Mouse (Mus musculus): Measurements from ENCODE around the gene Cyb5b. TPM values are rescaled to one million over a fixed set of nuclear protein-coding genes. Genes with fewer than 3 reads are reported as not detected.

The Cyb5b gene
- total and polyA plus RNA-seq, 2 experiments from 2014 or later = 44.7 to 60.0 TPM

DNA sequence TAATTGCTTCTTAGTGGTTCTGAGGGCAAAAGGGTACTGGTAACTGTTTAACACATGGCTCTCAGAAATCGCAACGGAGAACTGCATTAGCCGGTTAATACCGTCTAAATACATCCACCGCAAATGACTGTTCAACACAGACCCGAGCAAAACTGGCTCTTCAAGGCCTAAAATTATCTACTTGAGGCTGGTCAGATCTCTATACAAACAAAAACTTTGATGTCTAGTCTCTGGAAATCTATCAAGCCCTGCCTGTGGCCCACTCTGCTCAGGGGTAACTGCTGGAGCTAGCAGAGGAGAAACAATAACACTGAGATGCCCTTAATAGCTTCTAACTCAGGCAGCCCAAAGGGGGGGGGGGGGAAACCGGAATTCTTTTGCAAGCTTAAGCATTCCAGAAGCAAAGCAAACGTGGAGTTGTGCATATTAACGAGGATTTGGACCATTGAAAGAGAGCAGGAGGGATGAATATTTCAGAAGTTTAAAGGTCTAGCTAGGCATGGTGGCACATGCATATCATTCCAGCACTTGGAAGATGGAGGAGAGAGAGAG is 27.3 kb upstream of the Cyb5b start:
- no peak overlapping the region for H3K4me2 ChIP-seq (ENCODE audit: low read depth, low read length)
- no peaks in the 10 kb centered on the region for H3K36me3 ChIP-seq (replicated peaks; ENCODE audit: control insufficient read depth, insufficient read depth, low read length)
- DNase-seq (ENCODE audit: low spot score) (no peak), ATAC-seq (ENCODE audit: insufficient read depth, low read depth) (no peak)
- no peak for TF ChIP-seq EP300 (IDR thresholded peaks at IDR 0.05; ENCODE audit: low read depth)
- no peak for TF ChIP-seq CTCF (IDR thresholded peaks at IDR 0.05; ENCODE audit: low read depth)
- H3K4me3 ChIP-seq (ENCODE audit: low read depth, low read length) = no peak overlapping the region
- WGBS = 33% methylated on average over 9 of the region's 9 CpGs
- no peaks in the 10 kb centered on the region for H3K27me3 ChIP-seq (ENCODE audit: control insufficient read depth, insufficient read depth, low read length)
- no peak overlapping the region for H3K27ac ChIP-seq (ENCODE audit: low read depth)
- peaks cover 14% of the 10 kb centered on the region for H3K4me1 ChIP-seq (ENCODE audit: control insufficient read depth, insufficient read depth)
- no peak overlapping the region for H3K9ac ChIP-seq (replicated peaks; ENCODE audit: low read depth, low read length)
- H3K9me3 ChIP-seq (replicated peaks; ENCODE audit: control insufficient read depth, low read length) = no peaks in the 10 kb centered on the region

DNA sequence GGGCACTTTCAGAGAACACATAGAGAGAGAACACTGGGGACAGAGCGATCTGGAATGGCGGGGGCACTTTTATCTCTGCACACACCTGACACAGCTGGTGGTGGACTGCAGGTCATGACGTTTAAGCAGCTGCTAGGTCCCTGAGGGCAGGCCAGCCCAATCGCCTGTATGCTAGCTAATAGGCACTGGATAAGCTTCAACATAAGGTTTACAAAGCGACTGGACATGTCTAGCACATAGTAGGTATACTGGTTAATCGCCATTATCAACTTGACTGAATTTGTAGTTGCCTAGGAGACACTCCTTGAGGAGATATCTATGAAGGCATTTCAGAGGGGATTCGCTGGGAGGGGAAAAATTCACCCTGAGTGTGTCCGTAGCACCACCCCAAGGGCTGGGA is 26.1 kb upstream of the Cyb5b start:
- DNase-seq (ENCODE audit: low spot score) (no peak), ATAC-seq (ENCODE audit: insufficient read depth, low read depth) (no peak)
- TF ChIP-seq EP300 (IDR thresholded peaks at IDR 0.05; ENCODE audit: low read depth) (no peak), CTCF (IDR thresholded peaks at IDR 0.05; ENCODE audit: low read depth) (no peak)
- 72% methylated on average over 8 of the region's 8 CpGs for WGBS
- no peaks in the 10 kb centered on the region for H3K27me3 ChIP-seq (ENCODE audit: control insufficient read depth, insufficient read depth, low read length)
- no peaks in the 10 kb centered on the region for H3K36me3 ChIP-seq (replicated peaks; ENCODE audit: control insufficient read depth, insufficient read depth, low read length)
- no peaks in the 10 kb centered on the region for H3K9me3 ChIP-seq (replicated peaks; ENCODE audit: control insufficient read depth, low read length)
- H3K27ac ChIP-seq (ENCODE audit: low read depth) = no peak overlapping the region
- H3K4me3 ChIP-seq (ENCODE audit: low read depth, low read length) = no peak overlapping the region
- H3K9ac ChIP-seq (replicated peaks; ENCODE audit: low read depth, low read length) = no peak overlapping the region
- no peak overlapping the region for H3K4me2 ChIP-seq (ENCODE audit: low read depth, low read length)
- peaks cover 4% of the 10 kb centered on the region; the same call in 1 of the 2 replicates for H3K4me1 ChIP-seq (ENCODE audit: control insufficient read depth, insufficient read depth)

DNA sequence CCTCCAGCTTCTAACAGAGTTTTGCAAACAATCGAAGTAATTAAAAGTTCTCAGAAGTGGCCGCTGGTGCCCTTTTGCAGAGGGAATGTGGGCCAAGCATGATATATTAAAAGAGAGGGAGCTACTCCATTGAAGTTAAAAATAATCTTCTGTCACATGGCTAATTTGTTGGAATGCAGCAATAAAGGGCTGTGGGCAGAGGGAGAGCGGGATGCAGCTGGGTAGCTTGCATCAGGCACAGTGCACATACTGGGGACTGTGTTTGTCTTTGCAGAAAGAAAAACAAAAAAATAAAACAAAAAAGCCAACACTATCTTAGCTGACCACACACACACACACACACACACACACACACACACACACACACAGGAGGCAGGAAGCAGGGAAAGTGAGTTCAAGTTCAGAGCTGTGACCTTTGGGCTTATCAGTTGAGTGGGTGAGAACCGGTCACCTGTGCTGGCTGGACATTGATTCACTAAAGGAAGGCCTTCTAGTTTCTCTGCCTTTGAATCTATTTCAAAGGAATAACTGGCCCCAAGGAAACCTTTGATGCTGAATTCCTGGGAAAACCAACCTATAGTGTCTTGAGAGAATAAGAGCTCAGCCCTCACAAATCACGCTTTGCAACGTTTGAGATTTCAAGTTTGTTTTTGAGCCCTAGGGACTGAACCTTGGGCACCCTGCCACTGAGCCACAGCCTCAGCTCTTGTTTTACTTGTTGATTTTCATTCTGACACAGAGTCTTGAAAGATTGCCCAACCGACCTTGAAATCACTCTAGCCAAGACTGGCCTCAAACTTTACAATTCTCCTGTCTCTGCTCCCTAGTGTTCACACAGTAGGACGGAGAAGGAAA is 21.0 kb upstream of the Cyb5b start:
- H3K4me2 ChIP-seq (ENCODE audit: low read depth, low read length) = no peak overlapping the region
- no peaks in the 10 kb centered on the region for H3K36me3 ChIP-seq (replicated peaks; ENCODE audit: control insufficient read depth, insufficient read depth, low read length)
- no peak overlapping the region for H3K9ac ChIP-seq (replicated peaks; ENCODE audit: low read depth, low read length)
- H3K27ac ChIP-seq (ENCODE audit: low read depth) = peak overlapping the region; percentile 83
- ATAC-seq (ENCODE audit: insufficient read depth, low read depth) = peak; percentile 75
- H3K4me3 ChIP-seq (ENCODE audit: low read depth, low read length) = no peak overlapping the region
- H3K27me3 ChIP-seq (ENCODE audit: control insufficient read depth, insufficient read depth, low read length) = no peaks in the 10 kb centered on the region
- DNase-seq (ENCODE audit: low spot score) = peak; percentile 72
- H3K4me1 ChIP-seq (ENCODE audit: control insufficient read depth, insufficient read depth) = peaks cover 13% of the 10 kb centered on the region
- H3K9me3 ChIP-seq (replicated peaks; ENCODE audit: control insufficient read depth, low read length) = no peaks in the 10 kb centered on the region
- 26% methylated on average over 8 of the region's 8 CpGs for WGBS
- TF ChIP-seq EP300 (IDR thresholded peaks at IDR 0.05; ENCODE audit: low read depth) = peak; percentile 39; the same call in 1 of the 2 replicates
- no peak for TF ChIP-seq CTCF (IDR thresholded peaks at IDR 0.05; ENCODE audit: low read depth)

DNA sequence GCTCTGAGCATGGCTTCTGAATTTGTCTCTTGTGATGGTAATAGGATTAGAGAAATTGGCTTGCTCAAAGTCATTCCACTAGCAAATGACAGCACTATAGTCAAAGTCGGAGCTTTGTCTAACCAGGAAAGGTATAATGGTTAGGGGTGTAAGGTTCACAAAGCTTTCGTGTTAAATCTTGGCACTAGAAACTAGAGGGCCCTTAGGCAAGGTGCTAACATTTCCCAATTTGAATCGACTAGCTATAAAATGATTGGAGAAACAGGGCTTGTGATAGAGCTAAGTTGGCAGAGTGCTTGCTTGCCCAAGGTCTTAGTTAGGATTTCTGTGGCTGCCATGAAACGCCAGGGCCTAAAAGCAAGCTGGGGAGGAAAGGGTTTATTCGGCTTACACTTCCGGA is 20.4 kb upstream of the Cyb5b start:
- TF ChIP-seq CTCF (IDR thresholded peaks at IDR 0.05; ENCODE audit: low read depth) = no peak
- no peak for TF ChIP-seq EP300 (IDR thresholded peaks at IDR 0.05; ENCODE audit: low read depth)
- Histone ChIP-seq H3K27ac (ENCODE audit: low read depth) (peak overlapping the region; percentile 83), H3K27me3 (ENCODE audit: control insufficient read depth, insufficient read depth, low read length) (no peaks in the 10 kb centered on the region), H3K4me2 (ENCODE audit: low read depth, low read length) (no peak overlapping the region), H3K9me3 (replicated peaks; ENCODE audit: control insufficient read depth, low read length) (no peaks in the 10 kb centered on the region), H3K4me1 (ENCODE audit: control insufficient read depth, insufficient read depth) (peaks cover 13% of the 10 kb centered on the region), H3K9ac (replicated peaks; ENCODE audit: low read depth, low read length) (no peak overlapping the region), H3K36me3 (replicated peaks; ENCODE audit: control insufficient read depth, insufficient read depth, low read length) (no peaks in the 10 kb centered on the region), H3K4me3 (ENCODE audit: low read depth, low read length) (no peak overlapping the region)
- ATAC-seq (ENCODE audit: insufficient read depth, low read depth) = no peak
- DNase-seq (ENCODE audit: low spot score) = no peak
- WGBS = 81% methylated on average over 6 of the region's 6 CpGs

DNA sequence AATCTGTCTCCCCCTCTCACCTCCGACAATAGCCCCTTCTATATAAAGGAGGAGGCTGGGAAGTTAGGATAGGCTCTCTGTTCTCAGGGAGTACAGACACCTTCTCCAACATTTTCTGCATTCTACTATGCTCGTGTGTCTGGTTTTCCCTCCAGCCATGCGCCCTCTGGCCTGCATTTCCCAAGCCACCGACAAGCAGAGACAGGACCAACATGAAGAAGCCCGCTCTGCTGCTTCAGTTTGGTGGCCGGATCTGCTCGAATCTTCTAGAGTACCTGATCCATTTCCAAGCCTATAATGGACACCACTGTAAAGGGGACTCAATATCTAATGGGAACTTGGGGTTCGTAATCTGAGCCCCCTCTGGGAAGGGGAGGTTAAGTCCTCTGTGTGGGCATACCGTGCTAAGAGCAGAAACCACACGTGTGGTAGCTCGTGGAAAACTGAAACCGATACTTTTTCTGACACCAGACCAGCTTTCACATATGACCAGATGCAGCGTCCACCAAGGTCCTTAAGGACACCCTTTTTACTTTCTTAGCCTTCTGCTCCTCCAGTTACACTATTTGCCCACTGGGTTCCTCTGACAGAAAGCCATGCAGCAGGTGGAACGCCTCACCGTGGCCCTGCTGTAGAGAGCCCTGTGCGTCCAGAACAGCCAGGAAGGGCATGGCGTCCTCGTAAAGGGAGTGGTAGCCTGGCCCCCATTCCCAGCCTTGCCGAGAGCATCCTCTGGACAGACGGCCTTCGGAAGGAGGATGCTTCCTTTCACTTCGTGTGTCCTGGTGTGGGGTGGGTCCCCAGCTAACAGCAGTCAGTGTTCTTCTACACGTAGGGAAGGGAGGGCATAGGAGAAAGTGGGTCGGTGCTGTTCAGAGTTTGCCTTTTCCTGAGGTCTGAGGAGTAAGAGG is 17.6 kb upstream of the Cyb5b start:
- H3K27me3 ChIP-seq (ENCODE audit: control insufficient read depth, insufficient read depth, low read length) = no peaks in the 10 kb centered on the region
- H3K27ac ChIP-seq (ENCODE audit: low read depth) = peak overlapping the region; percentile 21; the same call in 1 of the 2 replicates
- H3K4me2 ChIP-seq (ENCODE audit: low read depth, low read length) = no peak overlapping the region
- H3K4me3 ChIP-seq (ENCODE audit: low read depth, low read length) = no peak overlapping the region
- no peaks in the 10 kb centered on the region for H3K9me3 ChIP-seq (replicated peaks; ENCODE audit: control insufficient read depth, low read length)
- no peak for DNase-seq (ENCODE audit: low spot score)
- no peak overlapping the region for H3K9ac ChIP-seq (replicated peaks; ENCODE audit: low read depth, low read length)
- TF ChIP-seq EP300 (IDR thresholded peaks at IDR 0.05; ENCODE audit: low read depth) = no peak
- TF ChIP-seq CTCF (IDR thresholded peaks at IDR 0.05; ENCODE audit: low read depth) = no peak
- no peaks in the 10 kb centered on the region for H3K36me3 ChIP-seq (replicated peaks; ENCODE audit: control insufficient read depth, insufficient read depth, low read length)
- 68% methylated on average over 24 of the region's 24 CpGs for WGBS
- ATAC-seq (ENCODE audit: insufficient read depth, low read depth) = no peak
- peaks cover 17% of the 10 kb centered on the region for H3K4me1 ChIP-seq (ENCODE audit: control insufficient read depth, insufficient read depth)

Measured in heart, postnatal 0 days (tissue).